Mouse (Mus musculus) E14TG2a.4 (cell line): ENCODE results near the gene Tmod4.

Source experiments
- H3K27me3 ChIP-seq: 2 replicates; pipeline ENCODE4 v1.6.1; 2014; ENCODE audit warnings: low read length, control low read depth; ENCODE audit not compliant: insufficient read depth
- H3K36me3 ChIP-seq: 2 replicates; pipeline ENCODE4 v1.6.1; 2014; ENCODE audit warnings: low read length, control low read depth; ENCODE audit not compliant: insufficient read depth
- H3K4me1 ChIP-seq: replicated peaks from 2 replicates; pipeline ENCODE4 v1.6.1; 2014; ENCODE audit warnings: low read depth, low read length, control low read depth
- H3K4me3 ChIP-seq: replicated peaks from 2 replicates; pipeline ENCODE4 v1.5.1; 2014; ENCODE audit warnings: mild to moderate bottlenecking, low read length
- H3K9me3 ChIP-seq: 2 replicates; pipeline ENCODE4 v1.6.1; 2014; ENCODE audit warnings: low read length, control low read depth
- CTCF ChIP-seq: conservative IDR thresholded peaks from 2 replicates; pipeline ENCODE4 v1.5.1; 2014; ENCODE audit warnings: low read length
- NANOG ChIP-seq: IDR thresholded peaks from 2 replicates; pipeline ENCODE4 v1.6.1; 2014; ENCODE audit warnings: borderline replicate concordance, low read length, mixed read lengths
- POU5F1 ChIP-seq: IDR thresholded peaks from 2 replicates; pipeline ENCODE4 v1.6.1; 2014; ENCODE audit warnings: low read length, borderline replicate concordance

Tmod4 gene

DNA sequence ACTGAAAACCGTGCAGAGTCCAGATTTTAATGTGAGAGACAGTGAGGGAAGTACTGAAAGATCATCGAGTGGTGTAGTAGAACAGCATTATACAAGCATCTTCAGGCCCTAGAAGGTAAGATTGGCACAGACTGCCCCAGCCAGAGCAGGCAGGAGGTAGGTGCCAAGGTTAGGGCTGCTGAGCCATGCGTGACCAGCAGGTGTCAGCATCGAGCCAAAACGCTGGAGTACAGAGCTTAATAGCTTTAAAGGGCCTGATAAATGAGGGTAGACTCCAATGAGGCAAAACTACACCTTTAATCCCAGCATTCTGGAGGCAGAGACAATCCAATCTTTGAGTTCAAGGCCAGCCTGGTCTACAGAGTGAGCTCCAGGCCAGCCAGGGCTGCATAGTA lies 18.3 kb downstream of the Tmod4 start:
- no peak for TF ChIP-seq NANOG
- TF ChIP-seq POU5F1 = no peak
- TF ChIP-seq CTCF = peak; percentile 96
- H3K9me3 ChIP-seq = no peaks in the 10 kb centered on the region
- peaks cover 33% of the 10 kb centered on the region for H3K4me1 ChIP-seq
- peaks cover 28% of the 10 kb centered on the region for H3K27me3 ChIP-seq
- H3K36me3 ChIP-seq = no peaks in the 10 kb centered on the region
- H3K4me3 ChIP-seq = no peak overlapping the region

DNA sequence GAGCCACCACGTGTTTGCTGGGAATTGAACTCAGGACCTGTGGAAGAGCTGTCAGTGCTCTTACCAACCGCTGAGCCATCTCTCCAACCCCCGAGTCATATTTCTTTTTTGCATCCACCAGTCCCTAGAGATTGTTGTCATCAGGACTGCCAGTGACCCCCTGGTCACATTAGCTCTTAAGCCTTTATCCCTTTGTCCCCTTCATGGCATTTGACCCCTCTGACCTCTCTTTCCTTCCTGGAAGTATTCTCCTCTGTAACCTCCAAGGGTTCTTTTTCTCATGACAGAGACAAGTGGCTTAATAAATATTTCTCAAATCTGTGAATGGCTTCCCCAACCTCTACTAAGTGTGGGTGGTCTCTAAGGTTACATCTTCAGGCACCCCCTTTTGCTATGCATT lies 23.6 kb downstream of the Tmod4 start:
- TF ChIP-seq CTCF (no peak), POU5F1 (no peak), NANOG (no peak)
- H3K4me3 ChIP-seq = no peak overlapping the region
- no peaks in the 10 kb centered on the region for H3K36me3 ChIP-seq
- 0 out of 2 replicates have a peak, but pooled peaks cover 5% of the 10 kb centered on the region for H3K27me3 ChIP-seq
- H3K9me3 ChIP-seq = no peaks in the 10 kb centered on the region
- 0 out of 2 replicates have a peak, but pooled peaks cover 2% of the 10 kb centered on the region for H3K4me1 ChIP-seq

DNA sequence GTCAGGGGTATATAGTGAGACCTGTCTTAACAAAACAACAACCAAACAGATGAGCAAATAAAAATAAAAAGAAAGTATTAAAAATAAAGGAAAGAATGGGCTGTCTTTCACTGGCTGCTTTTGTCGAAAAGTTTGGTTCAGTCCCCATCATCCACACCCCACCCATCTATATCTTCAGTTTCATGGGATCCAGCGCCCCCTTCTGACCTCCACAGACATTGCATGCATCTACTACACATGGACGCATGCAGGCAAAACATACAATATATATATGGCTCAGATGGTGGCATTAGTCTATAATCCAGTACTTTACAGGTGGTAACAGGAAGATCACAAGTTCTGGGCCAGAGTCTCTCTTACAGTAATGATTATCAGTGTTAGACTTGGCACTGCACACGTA lies 29.6 kb downstream of the Tmod4 start:
- H3K9me3 ChIP-seq = no peaks in the 10 kb centered on the region
- TF ChIP-seq POU5F1 (no peak), CTCF (peak; percentile 82), NANOG (no peak)
- no peak overlapping the region for H3K4me3 ChIP-seq
- peaks cover 1% of the 10 kb centered on the region; the same call in 1 of the 2 replicates for H3K27me3 ChIP-seq
- peaks cover 16% of the 10 kb centered on the region for H3K4me1 ChIP-seq
- H3K36me3 ChIP-seq = no peaks in the 10 kb centered on the region

DNA sequence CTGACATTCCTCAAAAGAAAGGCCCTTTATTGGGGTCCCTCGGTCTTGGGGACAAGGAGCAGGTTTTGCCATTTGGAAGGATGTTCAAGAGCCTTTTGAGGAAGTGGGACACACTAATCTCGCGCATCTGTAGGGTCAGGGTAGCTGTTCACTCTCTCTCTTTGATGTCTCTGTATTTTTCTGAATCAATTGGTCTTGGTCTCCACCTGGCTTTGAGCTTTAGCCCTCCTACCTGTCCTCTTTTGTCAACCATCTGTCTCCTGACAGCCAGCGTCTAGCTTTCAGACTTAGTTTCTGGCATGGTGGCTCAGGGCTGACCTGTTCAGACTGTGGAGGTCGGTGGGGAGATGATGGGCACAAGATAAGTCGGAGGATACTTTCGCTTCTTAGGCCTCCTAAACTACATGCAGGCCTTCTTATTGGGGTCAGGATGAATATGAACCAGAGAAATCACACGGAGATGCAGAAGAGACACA lies 35.3 kb downstream of the Tmod4 start:
- peak overlapping the region; percentile 87 for H3K4me3 ChIP-seq
- TF ChIP-seq POU5F1 (no peak), NANOG (no peak)
- peaks cover 54% of the 10 kb centered on the region for H3K4me1 ChIP-seq
- no peaks in the 10 kb centered on the region for H3K9me3 ChIP-seq
- H3K36me3 ChIP-seq = peaks cover 1% of the 10 kb centered on the region; the same call in 1 of the 2 replicates
- H3K27me3 ChIP-seq = peaks cover 20% of the 10 kb centered on the region

DNA sequence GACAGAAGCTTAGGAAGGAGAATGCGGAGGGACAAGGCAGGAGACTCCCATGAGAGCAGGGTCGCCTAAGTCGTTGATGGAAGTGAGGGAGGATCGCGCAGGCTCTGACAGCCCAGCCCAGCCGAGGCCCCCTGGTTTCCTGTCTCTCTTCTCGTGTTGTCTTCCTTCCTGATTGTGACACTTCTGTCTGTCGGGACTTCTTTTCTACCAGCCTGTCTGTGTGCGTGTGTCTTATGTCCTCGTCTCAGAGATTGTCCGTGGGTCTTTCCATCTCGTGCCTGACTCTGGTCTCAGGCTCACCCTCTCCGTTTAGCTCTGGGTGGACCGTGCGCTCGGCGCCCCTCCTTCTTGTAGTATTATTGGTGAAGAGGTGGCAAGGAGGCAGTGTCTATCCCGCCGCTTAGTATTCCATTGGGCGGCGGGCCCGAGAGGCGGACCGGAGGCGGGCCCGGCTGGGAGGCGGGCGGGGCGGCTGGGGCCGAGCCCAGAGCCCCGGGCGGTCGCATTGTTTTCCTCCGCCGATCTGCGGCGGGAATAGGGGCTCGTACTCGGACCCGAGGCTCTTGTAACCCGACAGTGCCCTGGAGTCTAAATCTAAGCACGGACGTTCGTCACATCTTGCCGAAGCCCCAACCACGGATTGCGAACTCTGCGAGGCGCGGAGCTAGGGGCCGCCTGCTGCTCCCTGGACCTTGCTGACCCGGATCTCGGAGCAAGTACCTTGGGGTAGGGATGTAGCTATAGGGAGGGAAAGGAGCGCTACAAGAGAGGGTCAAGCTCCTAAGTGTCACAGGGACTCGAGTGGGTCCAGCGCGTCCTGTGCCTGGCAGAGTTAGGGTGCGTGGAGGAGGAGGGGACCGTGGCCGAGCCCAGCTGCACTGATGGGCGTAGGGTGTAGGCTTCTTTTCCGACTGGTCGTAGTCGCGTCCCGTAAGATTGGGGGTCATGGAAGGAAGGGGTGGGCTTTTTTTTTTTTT lies 36.0 kb downstream of the Tmod4 start, which contains the start of gene Sema6c:
Sema6c (plus strand) TSS at position 471 of the 977 bp plus-strand sequence.
- Histone ChIP-seq H3K4me1 (peaks cover 57% of the 10 kb centered on the region), H3K4me3 (peak within 1 kb of the TSS; percentile 87)
- TF ChIP-seq POU5F1 (no peak), CTCF (no peak), NANOG (no peak)

DNA sequence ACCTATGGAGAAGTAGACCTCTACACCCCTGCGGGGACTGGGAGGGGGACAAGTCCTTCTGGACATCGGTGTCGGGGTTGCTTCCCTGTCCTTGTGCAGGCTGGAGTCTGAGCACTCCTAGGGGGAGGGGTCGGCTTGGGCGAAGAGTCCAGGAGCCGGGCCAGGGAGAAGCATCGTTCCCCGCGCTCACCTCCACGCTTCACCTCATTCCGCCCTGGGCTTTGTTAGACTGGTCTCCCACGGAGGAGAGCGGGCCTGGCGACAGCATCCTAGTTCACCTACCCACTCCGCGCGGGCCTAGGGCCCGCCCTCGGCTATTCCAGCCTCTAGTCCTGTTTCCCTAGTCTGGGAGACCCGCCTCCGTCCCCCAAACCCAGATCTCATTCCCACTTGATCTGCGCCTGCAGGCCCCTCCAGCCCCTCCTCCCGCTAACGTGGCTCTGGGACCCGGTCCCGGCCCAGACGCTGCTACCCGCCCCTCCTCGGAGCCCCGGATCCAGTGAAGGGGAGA lies 36.8 kb downstream of the Tmod4 start:
- Histone ChIP-seq H3K9me3 (no peaks in the 10 kb centered on the region), H3K36me3 (peaks cover 16% of the 10 kb centered on the region), H3K4me3 (peak overlapping the region; percentile 87), H3K27me3 (peaks cover 20% of the 10 kb centered on the region), H3K4me1 (peaks cover 57% of the 10 kb centered on the region)
- no peak for TF ChIP-seq CTCF
- TF ChIP-seq POU5F1 = no peak
- TF ChIP-seq NANOG = no peak

More for the DNA sequence above, 36.0 kb downstream of the Tmod4 start, which contains the start of gene Sema6c:
- peaks cover 9% of the 10 kb centered on the region for H3K36me3 ChIP-seq
- peaks cover 20% of the 10 kb centered on the region for H3K27me3 ChIP-seq
- H3K9me3 ChIP-seq = no peaks in the 10 kb centered on the region

DNA sequence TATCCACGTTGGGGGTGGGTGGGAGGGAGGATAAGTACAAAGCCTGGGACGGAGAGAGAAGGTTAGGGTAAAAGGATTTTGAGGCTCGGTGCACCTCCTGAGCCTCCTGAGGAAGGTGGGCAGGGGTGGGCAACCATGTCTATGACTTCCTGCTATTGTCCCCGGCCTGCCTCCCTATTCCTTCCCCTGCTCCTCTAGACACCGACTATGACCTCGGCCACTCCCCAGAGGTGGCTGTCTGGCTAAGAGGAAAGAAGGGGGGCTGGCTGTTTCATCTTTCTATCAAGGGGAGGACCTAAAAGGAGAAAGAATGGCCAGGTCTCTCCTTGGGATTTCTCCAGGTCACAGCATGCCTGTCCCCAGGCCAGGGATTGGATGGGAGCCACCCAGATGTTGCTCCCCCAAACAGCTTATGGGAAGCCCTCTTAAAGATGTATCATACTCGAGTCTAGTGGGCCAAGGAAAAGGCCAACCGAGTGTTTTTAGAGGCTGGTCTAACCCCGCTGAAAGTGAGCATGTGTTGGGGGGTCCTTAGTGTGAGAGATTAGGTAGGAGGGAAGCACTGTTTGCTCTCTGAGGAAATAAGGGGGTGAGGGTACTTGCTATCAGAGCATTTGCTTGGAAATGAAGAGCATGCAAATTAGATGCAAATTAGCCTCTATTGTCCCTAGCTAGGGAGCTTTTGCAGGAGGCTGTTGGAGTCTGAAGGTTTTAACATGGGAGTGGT lies 37.5 kb downstream of the Tmod4 start:
- TF ChIP-seq POU5F1 = no peak
- no peak for TF ChIP-seq NANOG
- no peak for TF ChIP-seq CTCF
- Histone ChIP-seq H3K27me3 (peaks cover 20% of the 10 kb centered on the region), H3K9me3 (no peaks in the 10 kb centered on the region), H3K4me1 (peaks cover 63% of the 10 kb centered on the region), H3K36me3 (peaks cover 21% of the 10 kb centered on the region), H3K4me3 (peak overlapping the region; percentile 87)

DNA sequence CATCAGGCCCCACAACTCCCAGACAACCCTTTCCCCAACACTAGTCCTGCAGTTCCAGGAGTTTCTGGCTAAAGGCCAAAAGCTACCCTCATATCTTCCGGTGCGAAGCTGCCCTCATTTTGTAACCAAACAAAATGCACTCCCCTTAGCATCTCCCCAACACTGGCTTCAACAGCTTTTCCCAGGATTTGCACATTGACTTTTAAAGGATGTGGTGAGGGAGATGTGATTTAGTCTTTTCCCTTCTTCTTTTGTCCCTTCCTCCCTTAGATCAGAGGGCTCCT lies 38.0 kb downstream of the Tmod4 start:
- TF ChIP-seq POU5F1 (no peak), NANOG (no peak), CTCF (no peak)
- H3K27me3 ChIP-seq = peaks cover 20% of the 10 kb centered on the region
- peaks cover 68% of the 10 kb centered on the region for H3K4me1 ChIP-seq
- H3K9me3 ChIP-seq = no peaks in the 10 kb centered on the region
- H3K36me3 ChIP-seq = peaks cover 26% of the 10 kb centered on the region
- H3K4me3 ChIP-seq = peak overlapping the region; percentile 87
